Mouse (Mus musculus) forebrain, postnatal 0 days (tissue): ENCODE measurements around the gene 2900026A02Rik. TPM values are rescaled to one million over a fixed set of nuclear protein-coding genes. Genes with fewer than 3 reads are reported as not detected.

ENCODE experiments used
- ATAC-seq: fragments of 200-750 bp; cut with Nextera tagmentation; 2 replicates; pipeline ENCODE4 v1.8.0; 2017; ENCODE audit warnings: mild to moderate bottlenecking, moderate library complexity
- DNase-seq: peaks from one replicate; pipeline ENCODE4 v3.0.0-alpha.2; 2015
- H3K27ac ChIP-seq: fragments of 300-500 bp; sonication (generic); 2 replicates; pipeline ENCODE4 v1.5.1; 2014; ENCODE audit warnings: low read depth, mild to moderate bottlenecking, antibody characterized with exemption, low read length, moderate library complexity, mixed read lengths
- H3K27me3 ChIP-seq: fragments of 300-500 bp; sonication (generic); 2 replicates; pipeline ENCODE4 v1.6.1; 2014; ENCODE audit warnings: mild to moderate bottlenecking, low read length, mixed read lengths; ENCODE audit not compliant: insufficient read depth
- H3K36me3 ChIP-seq: fragments of 300-500 bp; sonication (generic); 2 replicates; pipeline ENCODE4 v1.6.1; 2014; ENCODE audit warnings: mild to moderate bottlenecking, moderate library complexity; ENCODE audit not compliant: insufficient read depth
- H3K4me1 ChIP-seq: fragments of 300-500 bp; sonication (generic); 2 replicates; pipeline ENCODE4 v1.6.1; 2014; ENCODE audit warnings: antibody characterized with exemption; ENCODE audit not compliant: insufficient read depth
- H3K4me2 ChIP-seq: fragments of 300-500 bp; sonication (generic); 2 replicates; pipeline ENCODE4 v1.6.1; 2014; ENCODE audit warnings: low read depth, mild to moderate bottlenecking, moderate library complexity
- H3K4me3 ChIP-seq: fragments of 300-500 bp; sonication (generic); 2 replicates; pipeline ENCODE4 v1.5.1; 2014; ENCODE audit warnings: low read depth, low read length, mixed read lengths
- H3K9ac ChIP-seq: fragments of 300-500 bp; sonication (generic); 2 replicates; pipeline ENCODE4 v1.6.1; 2014; ENCODE audit warnings: mild to moderate bottlenecking
- H3K9me3 ChIP-seq: fragments of 300-500 bp; sonication (generic); 2 replicates; pipeline ENCODE4 v1.6.1; 2016; ENCODE audit warnings: low read length
- CTCF ChIP-seq: sonication (generic); IDR thresholded peaks from 2 replicates; pipeline ENCODE4 v1.5.1; 2016; ENCODE audit warnings: antibody characterized with exemption, control low read depth, low read depth
- WGBS: fragments of 180-500 bp; shearing (Covaris S2); extraction: QIAGEN DNeasy Blood & Tissue Kit; methylation state at CpG from one replicate; pipeline ENCODE4 v1.1.7; 2014; 5-methylcytosine and 5-hydroxymethylcytosine counted together
- polyA plus RNA-seq: library from polyadenylated mRNA; unstranded; fragments of >200 nt; fragmentation: Nextera tagmentation; extraction: Ambion mirVana; gene quantifications from 2 replicates; pipeline ENCODE4 v1.2.1, GENCODE M21; 2015
- total RNA-seq: library from RNA; depleted of rRNA; stranded (reverse); fragments of >200 nt; gene quantifications from 2 replicates; pipeline ENCODE4 v1.2.3, GENCODE M21; 2014

Gene 2900026A02Rik
- total and polyA plus RNA-seq, 2 experiments from 2014 or later = 3.3 to 10.9 TPM

DNA sequence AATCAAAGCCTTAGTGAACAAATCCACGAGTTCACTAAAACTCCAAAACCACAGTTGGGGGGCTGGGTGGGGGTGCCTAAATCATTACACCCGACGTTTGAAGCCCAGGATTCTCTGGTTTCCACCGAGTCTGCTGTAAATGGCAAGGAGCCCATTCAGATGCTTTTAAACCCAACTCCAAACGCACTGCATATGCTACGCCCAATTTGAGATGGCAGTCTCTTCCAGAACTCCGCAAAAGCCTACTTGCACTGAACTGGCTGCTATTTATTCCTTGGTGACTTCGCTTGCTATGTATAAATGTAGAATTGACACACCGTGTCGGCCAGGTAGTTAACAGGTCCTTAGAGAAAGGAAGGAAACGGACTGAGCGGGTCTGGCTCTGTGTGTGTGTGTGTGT is 25.6 kb downstream of the 2900026A02Rik start:
- no peaks in the 10 kb centered on the region for H3K27me3 ChIP-seq
- no peaks in the 10 kb centered on the region for H3K36me3 ChIP-seq
- no peak for TF ChIP-seq CTCF
- no peak overlapping the region for H3K4me2 ChIP-seq
- peaks cover 27% of the 10 kb centered on the region; the same call in 1 of the 2 replicates for H3K4me1 ChIP-seq
- ATAC-seq (peak; percentile 69; the same call in 1 of the 2 replicates), DNase-seq (peak; percentile 83)
- no peaks in the 10 kb centered on the region for H3K9me3 ChIP-seq
- 48% methylated on average over 12 of the region's 12 CpGs for WGBS
- H3K4me3 ChIP-seq = no peak overlapping the region
- no peak overlapping the region for H3K9ac ChIP-seq
- H3K27ac ChIP-seq = peak overlapping the region; percentile 71

DNA sequence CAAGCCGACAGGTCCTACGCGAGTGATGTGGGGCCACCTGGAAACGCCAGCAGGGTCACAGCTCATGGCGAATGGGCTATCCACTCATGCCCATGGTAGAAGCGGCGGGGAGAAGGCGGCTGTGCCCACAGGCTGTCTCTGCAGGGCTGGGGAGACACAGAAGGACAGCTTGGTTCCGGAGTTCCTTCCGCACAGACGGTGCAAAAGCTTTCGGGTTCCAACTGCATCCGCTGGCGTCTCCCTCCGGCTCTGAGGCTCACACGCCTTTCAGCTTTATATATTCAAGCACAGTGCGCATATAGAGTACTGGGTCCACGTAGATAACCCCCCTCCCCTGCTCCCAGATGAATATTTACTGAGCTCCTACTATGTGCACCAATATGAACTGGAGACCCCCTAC is 27.3 kb downstream of the 2900026A02Rik start:
- ATAC-seq (peak; percentile 58), DNase-seq (peak; percentile 80)
- peak overlapping the region; percentile 50; the same call in 1 of the 2 replicates for H3K27ac ChIP-seq
- H3K36me3 ChIP-seq = peaks cover 3% of the 10 kb centered on the region
- TF ChIP-seq CTCF = no peak
- WGBS = 74% methylated on average over 18 of the region's 18 CpGs
- peak overlapping the region; percentile 29 for H3K4me2 ChIP-seq
- no peaks in the 10 kb centered on the region for H3K9me3 ChIP-seq
- H3K4me3 ChIP-seq = peak overlapping the region; percentile 16
- H3K4me1 ChIP-seq = peaks cover 27% of the 10 kb centered on the region; the same call in 1 of the 2 replicates
- H3K27me3 ChIP-seq = no peaks in the 10 kb centered on the region
- peak overlapping the region; percentile 22 for H3K9ac ChIP-seq

DNA sequence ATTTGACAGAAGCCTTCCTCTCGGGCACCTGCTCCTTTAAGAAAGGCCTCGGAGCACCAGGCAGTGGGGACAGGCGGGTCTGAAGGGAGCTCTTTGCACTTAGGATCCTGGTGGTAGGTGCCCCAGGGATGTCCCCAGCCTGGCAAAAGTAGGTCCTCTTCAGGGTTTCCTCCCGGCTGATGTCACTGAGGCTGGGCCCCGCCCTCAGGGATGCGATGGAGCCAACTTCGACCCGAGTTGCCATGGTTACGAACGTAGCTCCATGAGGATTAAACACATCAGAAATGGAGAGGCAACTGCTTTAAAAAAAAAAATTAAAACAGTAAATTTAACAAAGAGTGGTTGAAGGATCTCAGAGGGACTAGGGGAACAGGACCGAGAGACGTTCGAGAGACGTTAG is 29.1 kb downstream of the 2900026A02Rik start:
- no peaks in the 10 kb centered on the region for H3K27me3 ChIP-seq
- ATAC-seq = peak; percentile 61
- H3K4me2 ChIP-seq = peak overlapping the region; percentile 33
- H3K27ac ChIP-seq = no peak overlapping the region
- TF ChIP-seq CTCF = no peak
- peaks cover 5% of the 10 kb centered on the region for H3K36me3 ChIP-seq
- no peak overlapping the region for H3K4me3 ChIP-seq
- 50% methylated on average over 14 of the region's 14 CpGs for WGBS
- peak overlapping the region; percentile 15; the same call in 1 of the 2 replicates for H3K9ac ChIP-seq
- no peaks in the 10 kb centered on the region for H3K9me3 ChIP-seq
- peaks cover 27% of the 10 kb centered on the region; the same call in 1 of the 2 replicates for H3K4me1 ChIP-seq
- DNase-seq = peak; percentile 75

DNA sequence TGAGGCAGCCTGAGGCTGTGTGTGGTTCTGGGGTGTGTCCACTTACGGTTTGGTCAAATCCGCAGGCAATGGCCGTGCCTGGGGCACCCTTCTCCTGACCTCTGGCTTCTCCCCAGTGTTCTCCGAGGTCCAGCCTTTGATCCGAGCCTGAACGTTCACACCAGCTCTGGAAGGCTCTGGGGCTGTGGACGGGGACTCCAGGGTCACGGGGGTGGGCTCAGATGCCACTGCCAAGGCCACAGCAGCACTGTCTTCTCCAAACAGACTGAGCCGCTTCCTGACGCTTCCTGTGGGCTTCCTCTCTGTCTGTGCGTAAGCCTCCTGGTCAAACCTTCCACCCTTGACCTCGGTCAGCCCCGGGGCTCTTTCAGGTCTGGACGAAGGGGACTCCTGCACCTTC is 30.5 kb downstream of the 2900026A02Rik start:
- Histone ChIP-seq H3K4me2 (no peak overlapping the region), H3K4me3 (no peak overlapping the region), H3K27ac (no peak overlapping the region), H3K4me1 (peaks cover 16% of the 10 kb centered on the region; the same call in 1 of the 2 replicates), H3K9ac (no peak overlapping the region), H3K27me3 (no peaks in the 10 kb centered on the region), H3K36me3 (peaks cover 8% of the 10 kb centered on the region), H3K9me3 (no peaks in the 10 kb centered on the region)
- no peak for TF ChIP-seq CTCF
- WGBS = 82% methylated on average over 14 of the region's 14 CpGs
- no peak for ATAC-seq
- DNase-seq = no peak

DNA sequence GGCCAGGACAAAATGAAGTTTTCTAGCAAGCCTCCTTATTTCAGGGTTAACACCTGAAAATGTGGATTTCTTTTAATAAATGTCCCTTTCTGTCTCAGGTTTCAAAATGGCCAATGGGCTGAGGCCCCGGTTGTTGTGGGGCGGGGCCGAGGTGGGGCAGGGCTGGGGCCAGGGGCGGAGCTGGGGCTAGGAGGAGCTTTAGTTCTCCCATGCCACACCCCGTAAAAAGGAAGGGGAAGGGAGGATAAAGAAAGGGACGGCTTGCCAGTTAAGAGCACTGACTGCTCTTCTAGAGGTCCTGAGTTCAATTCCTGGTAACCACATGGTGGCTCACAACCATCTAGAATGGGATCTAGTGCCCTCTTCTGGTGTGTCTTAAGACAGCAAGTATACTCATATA is 39.6 kb downstream of the 2900026A02Rik start:
- no peak for DNase-seq
- no peak overlapping the region for H3K9ac ChIP-seq
- H3K27me3 ChIP-seq = no peaks in the 10 kb centered on the region
- WGBS = 47% methylated on average over 6 of the region's 6 CpGs
- peaks cover 8% of the 10 kb centered on the region; the same call in 1 of the 2 replicates for H3K36me3 ChIP-seq
- no peak overlapping the region for H3K4me2 ChIP-seq
- ATAC-seq = no peak
- TF ChIP-seq CTCF = no peak
- no peaks in the 10 kb centered on the region for H3K4me1 ChIP-seq
- no peak overlapping the region for H3K27ac ChIP-seq
- H3K9me3 ChIP-seq = no peaks in the 10 kb centered on the region
- H3K4me3 ChIP-seq = no peak overlapping the region

DNA sequence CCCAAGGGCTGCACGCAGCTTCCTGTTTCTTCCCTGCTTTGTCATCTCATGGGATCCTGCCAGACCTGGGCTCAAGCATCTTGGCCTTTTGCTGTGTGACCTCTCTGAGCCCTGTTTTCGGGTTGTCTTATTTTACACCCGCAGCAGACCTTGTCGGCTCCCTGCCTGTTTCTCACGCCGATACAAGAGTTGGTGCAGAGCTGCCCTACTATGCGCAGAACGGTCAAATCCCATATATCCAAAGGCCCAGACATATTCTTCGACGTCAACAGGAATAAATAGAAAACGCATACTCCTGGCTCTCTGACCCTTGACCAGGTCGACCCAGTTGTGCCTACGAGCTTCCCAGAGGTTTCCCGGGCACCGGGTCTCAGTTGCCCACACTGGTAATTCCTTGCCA is 40.3 kb downstream of the 2900026A02Rik start:
- WGBS = 83% methylated on average over 15 of the region's 15 CpGs
- Histone ChIP-seq H3K9me3 (no peaks in the 10 kb centered on the region), H3K4me3 (no peak overlapping the region), H3K4me2 (peak overlapping the region; percentile 44), H3K4me1 (no peaks in the 10 kb centered on the region), H3K27ac (peak overlapping the region; percentile 41; the same call in 1 of the 2 replicates), H3K36me3 (peaks cover 8% of the 10 kb centered on the region; the same call in 1 of the 2 replicates), H3K9ac (no peak overlapping the region), H3K27me3 (no peaks in the 10 kb centered on the region)
- no peak for ATAC-seq
- DNase-seq = no peak
- TF ChIP-seq CTCF = no peak

DNA sequence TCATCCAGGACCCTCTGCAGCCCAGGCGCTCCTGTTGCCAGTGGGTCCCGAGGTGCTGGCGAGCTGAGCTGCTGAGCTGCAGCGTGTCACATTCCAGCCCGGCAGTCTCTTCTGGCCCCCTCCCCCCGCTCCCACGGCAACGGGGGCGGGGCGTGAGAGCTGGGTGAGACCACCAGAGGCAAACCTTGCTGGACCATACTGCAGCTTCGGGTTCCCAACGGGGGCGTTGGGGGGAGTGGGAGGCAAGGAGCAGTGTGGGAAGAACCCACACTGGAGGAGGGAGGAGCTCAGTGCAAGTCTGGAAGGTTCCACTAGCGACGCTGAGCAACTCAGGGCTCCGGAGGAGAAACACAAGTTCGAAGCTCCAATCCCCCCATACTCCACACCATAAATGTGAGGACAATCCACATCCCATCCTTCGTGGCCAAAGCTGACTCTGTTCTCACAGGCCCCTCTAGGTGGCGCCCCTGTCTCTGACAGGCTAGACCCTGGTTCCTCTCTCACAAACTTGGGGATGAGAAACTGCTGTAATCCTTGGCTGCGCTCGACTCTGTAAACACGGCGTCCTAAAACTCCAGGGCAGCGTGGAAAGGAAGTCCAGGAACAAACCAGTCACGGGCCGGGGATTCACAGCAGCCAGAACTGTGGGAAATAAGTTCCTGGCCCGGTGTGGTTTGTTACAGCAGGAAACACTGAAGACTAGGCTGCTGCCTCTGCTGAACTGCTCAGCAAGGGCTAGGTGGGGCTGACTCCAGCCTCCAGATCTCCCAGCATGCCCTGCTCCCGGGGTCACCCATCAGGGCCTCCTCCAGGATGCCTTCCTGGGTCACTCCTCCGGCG is 41.0 kb downstream of the 2900026A02Rik start:
- 3% methylated on average over 30 of the region's 30 CpGs for WGBS
- peak; percentile 90 for TF ChIP-seq CTCF

More for the DNA sequence above, 41.0 kb downstream of the 2900026A02Rik start:
- ATAC-seq (peak; percentile 91), DNase-seq (peak; percentile 91)
- Histone ChIP-seq H3K4me3 (peak overlapping the region; percentile 14), H3K36me3 (peaks cover 8% of the 10 kb centered on the region; the same call in 1 of the 2 replicates), H3K9me3 (no peaks in the 10 kb centered on the region), H3K27ac (peak overlapping the region; percentile 41), H3K4me2 (peak overlapping the region; percentile 44), H3K9ac (peak overlapping the region; percentile 40; the same call in 1 of the 2 replicates), H3K27me3 (no peaks in the 10 kb centered on the region), H3K4me1 (no peaks in the 10 kb centered on the region)
